Mouse (Mus musculus) cortical plate, adult 2 months (tissue): ENCODE results near the gene Alg1.

ENCODE experiments used
- CTCF ChIP-seq: fragments of 200-500 bp; IDR thresholded peaks from 2 replicates; pipeline ENCODE4 v1.5.1; 2011; ENCODE audit warnings: mild to moderate bottlenecking, control low read depth, low read length; ENCODE audit not compliant: insufficient read depth; ENCODE audit errors: extremely low read depth
- POLR2A ChIP-seq: fragments of 200-500 bp; IDR thresholded peaks from 2 replicates; pipeline ENCODE4 v1.6.1; 2011; ENCODE audit warnings: mild to moderate bottlenecking, low read length, control low read depth; ENCODE audit not compliant: insufficient read depth; ENCODE audit errors: extremely low read depth

DNA sequence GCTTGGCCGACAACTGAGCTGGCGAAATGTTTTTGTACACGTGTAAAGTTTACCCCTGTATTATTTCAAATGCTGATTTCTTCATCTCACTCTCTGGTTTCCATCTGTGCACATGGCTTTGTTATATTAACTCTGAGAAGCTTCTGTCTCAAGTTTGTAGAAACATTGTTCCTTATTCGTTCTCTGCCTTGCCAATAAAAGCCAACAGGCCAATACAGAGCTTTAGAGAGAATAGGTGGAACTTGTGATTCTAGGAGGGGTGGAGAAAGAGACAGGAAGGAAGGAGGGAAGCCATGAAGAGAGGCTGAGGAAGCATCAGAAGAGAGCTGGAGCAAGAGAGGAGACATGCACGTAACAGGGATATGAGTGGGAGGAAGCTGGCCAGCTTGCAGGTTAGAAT, 27.4 kb upstream of the Alg1 start:
- TF ChIP-seq POLR2A (no peak), CTCF (no peak)
